Mouse (Mus musculus) embryo, embryonic 11 days (tissue): ENCODE measurements around the gene Gm49380.

ENCODE experiments used
- DNase-seq: peaks from one replicate; pipeline ENCODE4 v3.0.0-alpha.2; 2015

Gene Gm49380

DNA sequence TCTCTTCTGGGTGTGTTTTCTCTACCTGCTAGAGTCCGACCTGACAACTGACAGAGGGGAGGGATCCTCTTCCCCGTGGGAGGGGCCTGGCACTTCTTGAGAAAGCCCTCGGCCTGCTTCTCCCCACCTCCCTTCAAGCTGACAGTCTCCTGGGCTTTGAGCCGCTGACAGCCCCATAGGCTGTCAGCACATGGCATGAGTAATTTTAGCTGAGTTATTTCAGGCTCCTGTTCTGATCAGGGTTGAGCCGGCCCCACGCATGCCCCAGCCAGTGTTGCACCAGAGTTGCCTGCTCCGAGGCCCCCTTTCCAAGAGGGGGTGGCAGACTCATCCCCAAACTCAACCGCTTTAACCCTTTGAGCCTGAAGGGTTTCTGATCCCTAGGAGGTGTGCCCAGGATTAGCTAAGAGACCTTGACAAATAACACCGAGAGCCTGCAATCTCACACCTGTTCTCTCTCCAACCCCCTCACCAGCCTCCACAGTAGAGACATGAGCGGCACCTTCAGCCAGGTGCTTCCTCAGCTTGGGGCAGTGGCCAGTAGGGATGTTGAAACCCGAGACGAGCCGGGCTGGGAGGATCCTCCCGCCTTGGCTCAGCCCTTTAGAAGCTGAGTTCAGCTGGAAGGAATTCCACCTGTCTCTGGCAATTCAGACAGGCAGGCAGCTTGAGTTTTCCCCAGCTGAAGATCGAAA is 25.4 kb downstream of the Gm49380 start:
- peak; percentile 55 for DNase-seq

GRCm38 (mm10) chr9:44086960-44087359 is 26.3 kb downstream of the Gm49380 start:
- no peak for DNase-seq

DNA sequence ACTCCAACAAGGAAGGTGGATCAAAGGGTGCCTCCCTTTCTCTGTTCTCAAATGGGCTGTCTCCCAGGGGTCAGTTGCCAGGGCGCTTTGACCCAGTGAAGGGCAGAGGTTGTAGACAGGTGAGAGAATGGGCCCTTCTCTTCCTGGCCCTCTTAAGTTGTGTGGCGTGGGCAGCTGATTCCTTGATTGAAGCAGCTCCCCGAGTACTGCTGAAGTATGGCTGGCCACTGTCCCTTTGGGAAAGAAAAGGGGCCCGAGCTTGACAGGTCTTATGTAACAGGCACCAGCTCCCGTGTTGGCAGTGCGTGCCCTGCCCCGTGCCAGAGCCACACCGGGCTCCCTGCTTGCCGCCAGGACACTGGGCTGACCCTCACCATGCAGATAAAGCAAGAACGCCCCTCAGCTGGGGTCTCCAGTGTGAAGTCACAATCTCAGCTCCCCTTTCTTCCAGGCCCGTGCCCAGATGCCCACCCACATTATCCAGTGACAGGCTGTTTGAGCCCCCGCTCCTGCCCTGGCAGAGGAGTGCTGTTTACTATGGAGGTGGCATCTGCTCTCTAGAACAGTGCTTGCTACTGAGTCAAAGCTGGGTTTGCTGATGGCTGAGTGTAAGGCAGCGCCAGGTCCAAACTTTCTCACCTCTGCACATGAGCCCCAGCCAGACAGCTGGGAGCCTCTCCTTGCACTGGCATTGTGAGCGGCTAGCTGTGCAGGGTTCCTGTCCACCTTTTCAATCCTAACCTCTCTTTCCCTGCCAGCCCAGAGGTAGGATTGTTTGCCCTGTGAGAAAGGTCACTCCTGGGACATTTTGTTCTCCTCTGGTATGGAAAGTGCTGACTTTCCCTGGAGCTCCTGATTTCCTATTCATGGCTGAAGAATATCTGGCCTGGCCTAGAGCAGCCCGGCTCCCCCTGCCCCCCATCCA is 27.3 kb downstream of the Gm49380 start:
- DNase-seq: no peak

DNA sequence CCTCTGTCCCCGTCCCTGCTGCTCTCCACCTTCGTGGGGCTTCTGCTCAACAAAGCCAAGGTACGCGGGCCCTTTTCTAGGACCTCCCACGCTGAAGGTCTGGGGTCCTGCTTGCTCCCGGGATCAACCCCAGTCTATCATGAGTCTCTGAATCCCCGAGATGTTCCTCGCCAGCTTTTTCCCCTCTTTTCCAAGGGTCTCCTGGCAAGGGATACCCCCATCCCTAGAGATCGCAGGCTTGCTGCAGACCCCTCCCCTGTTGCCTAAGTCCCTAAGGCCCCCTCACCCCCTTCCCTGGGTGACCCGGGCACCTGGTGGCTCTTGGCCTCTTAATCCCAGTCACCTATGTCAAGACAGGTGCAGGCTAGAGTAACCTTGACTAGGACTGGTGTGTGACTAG is 28.0 kb downstream of the Gm49380 start:
- DNase-seq: no peak

DNA sequence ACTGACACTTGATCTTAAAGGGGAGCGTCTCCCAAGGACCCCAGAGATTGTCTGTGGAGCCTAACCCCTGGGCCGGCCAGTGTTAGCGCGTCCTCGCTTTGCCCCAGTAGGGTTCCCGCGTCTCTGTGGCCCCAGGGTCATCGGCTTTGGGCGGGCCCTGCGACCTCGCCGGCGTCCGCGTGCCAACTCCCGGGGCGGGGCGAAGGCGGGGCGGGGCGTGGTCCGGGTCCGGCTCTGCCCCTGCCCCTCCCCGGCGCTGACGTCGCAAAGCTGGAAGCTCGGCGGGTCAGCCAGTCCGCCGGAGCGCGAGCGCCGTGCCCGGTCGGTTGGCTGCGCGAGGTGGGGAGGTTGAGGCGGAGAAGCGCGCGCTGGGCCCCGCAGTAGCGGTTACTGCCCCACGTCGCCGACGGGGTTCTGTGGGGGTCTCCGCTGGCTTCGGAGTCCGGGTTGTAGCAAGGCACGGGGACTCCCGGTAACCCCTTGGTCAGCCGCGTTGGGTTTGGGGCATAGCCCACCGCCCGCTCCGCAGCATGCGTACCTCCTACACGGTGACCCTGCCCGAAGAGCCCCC is 28.6 kb downstream of the Gm49380 start:
- peak; percentile 94 for DNase-seq

DNA sequence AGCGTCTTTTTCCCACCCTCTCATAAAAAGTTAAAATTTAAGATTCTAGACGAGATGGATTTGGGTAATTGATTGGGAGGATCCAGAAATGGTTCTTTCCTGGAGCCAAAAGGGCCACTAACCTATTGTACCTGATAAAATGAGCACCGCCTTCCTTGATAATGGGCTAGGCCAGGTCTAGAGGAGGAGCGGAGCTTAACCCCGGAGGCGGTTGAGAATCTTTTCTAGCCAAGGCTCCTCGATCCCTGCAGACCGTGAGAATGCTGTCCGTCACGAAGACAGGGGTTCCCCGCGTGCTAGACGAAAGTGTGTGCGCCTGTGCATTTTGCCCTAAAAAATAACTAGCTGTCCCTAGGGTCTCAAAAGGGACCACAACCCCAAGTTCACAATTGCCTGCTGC is 29.1 kb downstream of the Gm49380 start:
- no peak for DNase-seq

GRCm38 (mm10) chr9:44083392-44084121 is 29.7 kb downstream of the Gm49380 start:
- DNase-seq: no peak

DNA sequence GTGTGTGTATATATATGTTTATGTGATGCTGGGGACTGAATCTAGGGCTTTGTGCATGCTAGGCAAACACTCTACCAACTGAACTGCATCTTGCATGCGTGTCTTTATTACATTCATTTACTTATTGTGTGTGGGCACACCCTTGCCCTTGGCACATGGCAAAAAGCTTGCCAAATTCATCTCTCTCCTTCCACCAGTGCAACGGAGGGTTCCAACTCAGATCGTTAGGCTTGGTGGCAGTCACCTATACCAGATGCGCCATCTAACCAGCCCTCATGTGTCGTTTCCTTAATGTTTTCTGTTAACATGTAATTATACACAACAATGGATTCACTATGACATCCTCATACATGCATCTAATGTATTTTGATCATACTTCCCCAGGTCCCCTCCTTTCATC is 31.0 kb downstream of the Gm49380 start:
- DNase-seq: no peak

GRCm38 (mm10) chr9:44081581-44081980 is 31.7 kb downstream of the Gm49380 start:
- DNase-seq: no peak

GRCm38 (mm10) chr9:44080953-44081352 is 32.3 kb downstream of the Gm49380 start:
- no peak for DNase-seq

- DNase-seq: no peak
Measured at GRCm38 (mm10) chr9:44079997-44080780, 33.1 kb downstream of the Gm49380 start.

DNA sequence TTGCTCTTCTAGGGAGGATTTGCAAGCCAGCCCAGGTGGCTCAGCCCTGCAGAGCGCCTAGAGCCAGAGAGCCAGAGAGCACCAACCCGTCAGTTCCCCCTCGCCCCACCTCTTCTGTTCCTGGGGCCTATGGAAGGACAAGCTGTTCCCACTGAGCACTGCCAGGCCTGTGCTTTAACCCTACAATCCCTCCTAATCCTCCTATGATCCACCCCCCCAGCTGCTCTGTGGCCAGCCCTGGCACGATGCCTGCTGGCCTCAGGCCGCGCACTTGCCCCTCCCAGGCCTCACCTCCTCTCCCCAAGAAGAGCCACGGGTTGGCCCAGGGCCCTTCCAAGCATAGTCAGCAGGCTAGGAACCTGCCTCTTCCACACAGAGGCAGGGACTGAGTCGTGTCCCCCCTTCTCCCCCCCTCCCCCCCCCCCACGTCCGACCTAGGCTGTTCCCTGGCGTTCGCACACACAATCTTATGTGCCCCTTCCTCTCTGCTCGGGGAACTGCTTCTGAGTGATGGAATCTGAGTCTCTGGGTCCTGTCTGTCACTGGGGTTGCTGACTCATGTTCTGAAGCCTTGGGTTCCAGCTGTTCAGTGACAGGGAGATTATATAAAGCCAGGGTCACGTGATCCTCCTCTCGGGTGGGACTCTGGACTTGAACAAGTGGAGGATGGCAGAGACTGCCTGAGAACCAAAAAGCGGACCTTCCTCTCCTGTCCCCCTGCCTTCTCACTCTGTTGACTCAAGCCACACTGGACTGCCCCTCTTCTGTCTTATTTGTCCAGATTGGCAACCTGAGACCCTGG is 34.1 kb downstream of the Gm49380 start:
- DNase-seq: no peak

- no peak for DNase-seq
Measured at GRCm38 (mm10) chr9:44078136-44078797, 35.0 kb downstream of the Gm49380 start.

DNA sequence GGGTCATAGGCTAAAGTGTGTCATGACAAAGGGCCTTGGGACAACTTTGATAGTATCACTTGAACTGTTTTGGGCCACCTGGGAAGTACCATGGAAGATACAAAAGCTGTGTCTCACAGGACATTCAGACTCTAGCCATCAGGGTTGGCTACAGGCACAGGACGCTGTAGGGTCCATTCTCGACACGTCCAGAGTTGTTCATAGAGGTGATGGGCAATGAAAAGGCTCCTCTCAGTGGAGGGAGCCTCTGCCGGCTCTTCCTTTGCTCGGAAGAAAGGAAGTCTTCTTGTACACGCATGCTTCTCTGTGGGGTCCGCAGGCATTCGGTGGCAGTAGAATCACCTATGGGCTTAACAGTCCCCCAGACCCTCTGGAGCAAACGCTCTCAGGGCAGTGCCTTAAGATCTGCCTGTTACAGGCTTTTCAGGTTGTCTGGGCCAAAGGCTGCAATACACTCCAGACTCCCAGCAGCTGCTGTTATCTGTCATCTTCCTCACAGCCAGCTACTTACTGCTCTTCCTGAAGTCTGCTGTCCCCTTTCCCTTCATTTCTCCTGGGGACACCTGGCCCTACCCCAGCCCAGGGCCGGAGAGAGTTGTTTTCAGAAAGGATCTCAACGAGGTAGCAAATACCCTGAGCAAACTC is 35.9 kb downstream of the Gm49380 start:
- DNase-seq: no peak

DNA sequence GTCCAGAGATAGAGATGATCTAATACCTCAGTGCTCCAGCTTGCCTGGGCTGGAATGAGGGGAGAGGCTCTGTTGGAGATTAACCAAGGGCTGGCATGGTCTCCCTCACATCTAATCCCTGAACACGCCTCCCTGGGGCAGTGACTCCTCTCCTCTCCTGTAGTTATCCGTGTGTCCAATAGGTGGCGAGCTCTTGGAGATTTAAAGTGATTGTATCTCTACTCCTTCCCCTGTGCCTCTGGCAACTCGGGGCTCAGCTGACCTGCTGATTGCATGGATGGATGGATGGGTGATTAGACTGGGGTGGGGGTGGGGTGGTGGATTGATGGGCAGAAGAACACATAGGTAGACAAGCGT is 36.6 kb downstream of the Gm49380 start:
- peak; percentile 76 for DNase-seq

- DNase-seq: no peak
Measured at GRCm38 (mm10) chr9:44075996-44076763, 37.1 kb downstream of the Gm49380 start.

GRCm38 (mm10) chr9:44075276-44075995 is 37.9 kb downstream of the Gm49380 start:
- no peak for DNase-seq

DNA sequence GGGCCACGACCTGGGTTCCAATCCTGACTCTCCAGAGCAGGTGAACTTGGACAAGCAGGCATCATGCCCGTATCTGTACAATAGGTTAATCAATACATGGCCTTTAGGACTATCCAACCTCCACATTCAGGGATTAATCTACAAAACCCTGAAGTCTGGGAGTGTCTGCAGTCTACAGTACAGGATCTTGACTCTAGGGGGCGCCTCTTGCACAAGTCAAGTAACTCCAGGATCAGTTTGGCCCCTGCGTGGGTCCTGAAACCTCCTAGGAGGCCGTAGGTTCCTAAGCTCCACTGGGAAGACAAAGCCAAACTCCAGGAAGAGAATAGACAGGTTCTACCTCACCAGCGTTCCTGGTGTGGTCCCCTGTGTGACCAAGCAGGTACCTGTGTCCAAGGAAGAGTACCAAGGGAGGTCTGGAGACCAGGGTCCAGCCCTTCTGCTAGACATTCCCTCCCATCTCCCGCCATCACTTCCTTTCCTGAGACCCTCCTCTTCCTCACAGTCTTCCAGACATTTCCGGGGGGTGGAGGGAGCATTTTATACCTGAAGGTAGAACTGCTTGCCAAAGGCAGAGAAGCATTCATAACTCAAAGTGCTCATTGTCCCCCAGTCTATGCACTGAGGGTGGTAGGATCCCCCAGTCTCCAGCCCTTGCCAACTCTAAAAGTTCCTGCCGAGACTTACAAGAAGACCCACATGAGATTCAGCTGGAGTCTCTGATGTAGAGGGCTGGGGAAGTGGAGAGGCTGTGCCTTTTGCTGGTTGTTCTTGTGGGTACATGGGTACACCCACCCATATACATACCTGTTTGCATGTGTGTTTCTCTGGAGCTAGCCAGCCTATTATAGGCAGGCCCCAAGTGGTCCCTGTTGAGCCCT is 38.7 kb downstream of the Gm49380 start:
- no peak for DNase-seq
